Mouse (Mus musculus): ENCODE measurements around the gene Lama5.
"Not testable (repeated sequence)": the region's sequence is repeated elsewhere in the genome, so short reads cannot be mapped to it uniquely, and the experiment has no call there.

Gene Lama5

GRCm38 (mm10) chr2:180197323-180198037, 28.2 kb downstream of the Lama5 start:
- DNase-seq (ENCODE audit: low spot score in 2 of 2), result no peak

GRCm38 (mm10) chr2:180196610-180197322, 28.9 kb downstream of the Lama5 start:
- DNase-seq (ENCODE audit: low spot score in 2 of 2), result no peak

- no peak for DNase-seq (ENCODE audit: low spot score in 2 of 2)
These were observed 38.3 kb downstream of the Lama5 start for GRCm38 (mm10) chr2:180187362-180187761.

DNA sequence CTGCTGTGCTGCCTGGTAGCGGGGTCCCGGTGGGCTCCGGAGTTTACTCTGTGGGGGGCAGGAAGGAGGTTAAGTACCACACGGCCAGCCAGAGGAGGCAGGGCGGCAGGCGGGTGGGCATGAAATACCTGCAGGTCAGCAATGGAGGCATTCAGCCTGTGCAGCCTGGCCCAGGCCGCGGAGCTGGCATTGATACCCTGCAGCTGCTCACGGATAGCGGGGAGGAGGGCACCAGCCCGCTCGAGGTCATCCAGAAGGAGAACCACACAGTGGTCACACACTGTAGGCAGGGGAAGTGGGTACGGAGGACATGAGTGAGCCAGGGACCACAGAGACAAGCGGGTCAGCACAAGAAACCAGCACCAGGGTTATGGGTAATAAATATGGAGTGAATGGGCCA, 40.0 kb downstream of the Lama5 start:
- DNase-seq (ENCODE audit: low spot score in 2 of 2), result no peak

DNA sequence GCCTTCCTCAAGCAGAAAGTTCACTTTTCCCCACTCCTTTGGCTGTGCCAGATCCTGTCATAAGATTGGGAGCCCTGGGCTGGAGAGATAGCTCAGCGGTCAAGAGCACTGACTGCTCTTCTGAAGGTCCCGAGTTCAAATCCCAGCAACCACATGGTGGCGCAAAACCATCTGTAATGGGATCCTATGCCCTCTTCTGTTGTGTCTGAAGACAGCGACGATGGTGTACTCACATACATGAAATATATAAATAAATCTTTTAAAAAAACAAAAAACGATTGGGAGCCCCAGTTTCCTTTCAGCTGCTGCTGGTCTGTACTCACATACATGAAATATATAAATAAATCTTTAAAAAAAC, 40.9 kb downstream of the Lama5 start:
- no peak for DNase-seq (ENCODE audit: low spot score in 2 of 2)

- no peak for DNase-seq (ENCODE audit: low spot score in 2 of 2)
These were observed 41.5 kb downstream of the Lama5 start for GRCm38 (mm10) chr2:180184011-180184751.

DNA sequence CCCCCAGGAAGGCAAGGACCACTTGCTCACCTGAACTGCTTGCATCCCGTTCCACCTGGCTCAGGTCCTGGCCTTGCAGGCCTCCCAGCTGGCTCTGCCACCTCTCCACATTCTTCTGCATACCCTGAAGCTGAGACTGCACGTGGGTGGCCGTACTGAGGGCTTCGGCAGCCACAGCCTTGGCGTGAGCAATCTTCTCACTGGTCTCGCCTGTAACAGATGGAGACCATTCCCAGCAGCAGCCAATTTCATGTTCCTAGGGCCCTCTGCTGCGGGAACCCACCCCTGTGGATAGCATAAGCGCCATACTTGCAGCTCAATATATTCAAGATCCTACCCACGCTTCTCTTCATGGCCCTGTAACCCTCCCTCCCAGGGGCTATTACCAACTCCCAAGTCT, 44.1 kb downstream of the Lama5 start:
- no peak for DNase-seq (ENCODE audit: low spot score in 2 of 2)

- DNase-seq (ENCODE audit: low spot score in 2 of 2), result no peak
These were observed 49.9 kb downstream of the Lama5 start for GRCm38 (mm10) chr2:180175725-180176124.

GRCm38 (mm10) chr2:180174121-180174520, 51.5 kb downstream of the Lama5 start:
- DNase-seq (ENCODE audit: low spot score in 2 of 2), result no peak

DNA sequence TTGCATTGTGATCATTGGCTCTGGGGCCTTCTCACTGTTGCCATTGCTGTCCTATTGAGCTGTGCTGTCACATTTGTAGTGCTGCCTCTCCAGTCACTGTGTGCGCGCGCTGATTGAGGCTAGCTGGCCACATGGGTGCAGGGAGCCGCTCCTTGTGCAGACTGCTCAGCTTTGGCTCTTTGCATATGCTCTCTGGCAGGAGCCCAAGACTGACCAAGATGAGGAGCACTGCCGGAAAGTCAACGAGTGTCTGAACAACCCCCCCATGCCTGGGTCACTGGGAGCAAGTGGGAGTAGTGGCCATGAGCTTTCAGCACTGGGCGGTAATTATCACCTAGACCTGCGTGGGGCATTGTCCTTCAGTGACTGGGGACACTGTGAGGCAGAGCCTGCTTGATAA, 51.9 kb downstream of the Lama5 start:
- DNase-seq (ENCODE audit: low spot score in 2 of 2), result not testable (repeated sequence)

GRCm38 (mm10) chr2:180173163-180173562, 52.5 kb downstream of the Lama5 start:
- DNase-seq (ENCODE audit: low spot score in 2 of 2), result no peak

- no peak for DNase-seq (ENCODE audit: low spot score in 2 of 2)
These were observed 53.5 kb downstream of the Lama5 start for GRCm38 (mm10) chr2:180172152-180172551.

DNA sequence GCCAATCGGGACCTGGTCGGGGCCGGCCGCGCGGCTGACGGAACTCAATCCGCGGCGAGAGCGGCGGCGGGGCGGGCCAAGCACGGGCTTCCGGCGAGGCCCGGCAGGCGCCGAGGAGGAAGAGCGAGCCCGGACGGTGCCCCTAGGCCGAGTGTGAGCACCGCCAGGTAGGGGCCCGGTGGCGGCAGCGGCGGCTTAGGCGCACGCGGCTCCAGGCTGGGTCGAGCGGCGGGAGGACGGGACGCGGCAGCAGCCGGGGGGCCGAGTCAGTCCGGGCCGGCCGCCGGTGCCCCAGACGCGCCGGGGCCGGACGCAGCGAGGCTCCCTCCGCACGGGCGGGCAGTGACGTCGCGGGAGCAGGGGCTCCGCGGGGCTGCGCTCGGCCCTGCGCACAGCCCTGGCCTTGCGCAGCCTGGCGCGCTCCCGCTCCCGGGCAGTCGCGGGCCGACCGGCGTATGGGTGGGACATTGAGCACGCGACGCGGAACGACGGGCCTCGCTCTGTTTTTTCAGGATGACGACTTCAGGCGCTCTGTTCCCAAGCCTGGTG, 54.1 kb downstream of the Lama5 start:
- DNase-seq (ENCODE audit: low spot score in 2 of 2), result no peak

GRCm38 (mm10) chr2:180170806-180171521, 54.7 kb downstream of the Lama5 start, which contains the start of gene Adrm1:
Gene Adrm1 (plus strand): TSS chr2:180171485.
- DNase-seq (ENCODE audit: low spot score in 2 of 2), result peak; percentile 95 to 97

DNA sequence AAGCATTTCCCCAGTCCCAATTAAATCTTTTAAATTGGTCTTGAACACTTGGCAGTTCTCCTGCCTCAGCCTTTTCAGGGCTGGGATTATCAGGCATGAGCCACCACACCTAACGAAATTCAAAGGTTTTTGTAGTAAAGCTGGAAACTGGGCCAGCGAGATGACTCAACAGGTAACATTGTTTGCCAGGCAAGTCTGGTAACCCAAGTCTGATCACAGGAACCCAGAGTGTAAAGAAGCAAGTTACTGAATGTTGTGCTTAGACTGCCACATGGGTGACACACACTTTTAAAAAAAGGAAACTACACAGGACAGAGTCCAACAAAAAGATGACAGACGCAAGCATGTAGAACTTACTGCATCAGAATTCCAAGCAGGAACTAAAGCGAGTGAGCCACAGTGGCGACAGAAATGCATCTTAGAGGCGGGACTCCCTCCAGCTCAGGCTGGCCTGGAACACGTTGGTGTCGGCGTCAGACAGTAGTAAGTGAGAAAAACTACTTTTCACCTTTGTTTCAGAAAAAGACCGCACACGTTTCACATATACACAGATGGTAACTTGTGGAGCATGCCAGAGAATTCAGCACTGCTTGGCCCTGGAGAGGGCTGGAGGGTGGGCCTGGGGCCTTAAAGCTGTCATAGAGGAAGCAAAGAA, 55.4 kb downstream of the Lama5 start:
- DNase-seq (ENCODE audit: low spot score in 2 of 2), result no peak

- DNase-seq (ENCODE audit: low spot score in 2 of 2), result no peak
These were observed 58.8 kb downstream of the Lama5 start for GRCm38 (mm10) chr2:180166869-180167268.

DNA sequence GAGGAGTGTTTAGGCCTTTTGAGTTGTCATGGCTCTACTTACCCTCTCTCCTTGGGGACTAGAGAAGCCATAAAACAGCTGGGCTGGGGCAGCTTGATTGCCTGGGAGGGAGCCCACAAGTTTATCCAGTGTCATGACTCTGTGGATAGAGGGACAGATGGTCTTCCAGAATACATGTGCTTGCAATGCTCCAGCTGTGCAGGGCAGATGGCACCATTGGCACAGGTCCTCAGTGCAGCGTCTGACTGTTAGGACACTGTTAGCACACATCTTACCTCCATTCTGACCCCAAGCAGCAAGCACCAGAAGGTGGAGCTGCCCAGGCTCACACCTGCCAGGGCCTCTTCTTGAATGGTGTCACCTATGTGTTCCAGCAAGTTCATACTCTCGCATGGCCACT, 59.8 kb downstream of the Lama5 start:
- DNase-seq (ENCODE audit: low spot score in 2 of 2), result no peak

GRCm38 (mm10) chr2:180158627-180159026, 67.0 kb downstream of the Lama5 start:
- no peak for DNase-seq (ENCODE audit: low spot score in 2 of 2)

DNA sequence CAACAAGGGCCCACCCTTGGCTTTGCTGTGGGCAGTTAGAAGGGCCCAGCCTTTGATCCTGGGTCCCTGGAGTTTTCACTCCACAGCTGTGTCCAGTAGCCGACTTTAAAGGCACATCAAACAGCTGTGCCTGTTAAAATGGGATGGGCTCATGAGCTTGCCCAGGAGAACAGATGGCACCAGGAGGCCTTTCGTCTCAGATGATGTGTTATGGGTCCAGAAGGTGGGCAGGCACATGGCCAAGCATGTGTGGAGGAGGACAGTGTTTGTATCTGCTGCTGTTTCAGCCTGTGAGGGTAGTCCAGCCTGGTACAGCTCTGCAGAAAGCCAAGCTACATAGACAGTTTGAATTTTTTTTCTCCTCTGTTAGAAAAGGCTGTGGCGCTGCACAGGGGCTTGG, 70.9 kb downstream of the Lama5 start:
- DNase-seq (ENCODE audit: low spot score in 2 of 2), result no peak

DNA sequence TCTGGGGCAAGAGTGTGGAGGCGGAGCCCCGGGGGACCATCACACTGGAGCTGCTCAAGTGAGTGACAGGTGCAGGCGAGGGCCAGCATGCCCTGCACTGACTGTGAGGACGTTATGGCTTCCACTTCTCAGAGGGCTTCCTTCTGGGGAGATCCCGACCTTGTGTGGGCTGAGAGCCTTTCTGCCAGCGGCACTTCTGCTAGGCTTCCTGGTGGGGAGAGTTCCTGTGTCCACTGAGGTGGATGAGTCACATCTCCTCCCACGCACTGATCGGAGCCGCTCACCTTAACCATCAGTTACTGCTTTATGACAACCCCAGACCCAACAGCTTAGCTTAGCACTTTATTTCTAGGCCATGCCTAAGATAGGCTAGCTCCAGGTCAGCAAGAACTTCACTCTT, 77.1 kb downstream of the Lama5 start:
- no peak for DNase-seq (ENCODE audit: low spot score in 2 of 2)

DNA sequence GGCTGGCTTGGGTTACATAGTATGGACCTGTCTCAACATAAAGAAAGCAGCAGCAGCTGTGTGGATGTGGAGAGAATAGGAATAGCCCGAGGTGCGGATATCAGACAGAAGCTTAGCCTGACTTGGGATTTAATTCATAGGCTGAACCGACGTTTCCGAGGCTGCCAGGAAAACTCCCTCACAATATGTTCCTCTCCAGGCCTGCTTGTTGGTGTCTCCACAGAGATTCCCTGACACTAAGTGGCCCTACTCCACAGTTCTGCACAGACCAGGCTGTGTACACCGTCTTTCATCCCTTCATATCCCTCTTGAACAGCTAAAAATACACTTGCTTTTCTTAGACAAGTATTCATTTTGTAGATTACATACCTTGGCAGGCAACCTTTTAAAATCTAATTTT, 78.3 kb downstream of the Lama5 start:
- no peak for DNase-seq (ENCODE audit: low spot score in 2 of 2)
